Mouse (Mus musculus): ENCODE results near the gene Vdac1. TPM values are rescaled to one million over a fixed set of nuclear protein-coding genes. Genes with fewer than 3 reads are reported as not detected.
A peak's percentile ranks its signal among the peaks of the same experiment; 100 is the strongest.

Vdac1 gene
- polyA plus RNA-seq, 1 experiment from 2014 or later, result 337 TPM

- no peak overlapping the region for H3K9ac ChIP-seq (ENCODE audit: low read depth, low read length)
- no peak overlapping the region for H3K27ac ChIP-seq (ENCODE audit: low read length)
- WGBS, result 57% methylated on average over 5 of the region's 5 CpGs
- no peaks in the 10 kb centered on the region for H3K9me3 ChIP-seq (ENCODE audit: control insufficient read depth, low read length)
- H3K4me2 ChIP-seq (ENCODE audit: low read depth, low read length), result no peak overlapping the region
- no peaks in the 10 kb centered on the region for H3K27me3 ChIP-seq (replicated peaks; ENCODE audit: control insufficient read depth, insufficient read depth, low read length)
- no peaks in the 10 kb centered on the region for H3K36me3 ChIP-seq (ENCODE audit: control insufficient read depth, insufficient read depth, low read length)
- H3K4me3 ChIP-seq (ENCODE audit: low read length), result no peak overlapping the region
- ATAC-seq, result no peak
- peaks cover 3% of the 10 kb centered on the region; the same call in 1 of the 2 replicates for H3K4me1 ChIP-seq (ENCODE audit: control insufficient read depth, insufficient read depth, low read length)
Measured at GRCm38 (mm10) chr11:52419246-52419645, 58.6 kb downstream of the Vdac1 start.

- Histone ChIP-seq H3K4me3 (ENCODE audit: low read length) (no peak overlapping the region), H3K9ac (ENCODE audit: low read depth, low read length) (no peak overlapping the region), H3K4me2 (ENCODE audit: low read depth, low read length) (no peak overlapping the region), H3K4me1 (ENCODE audit: control insufficient read depth, insufficient read depth, low read length) (peaks cover 3% of the 10 kb centered on the region; the same call in 1 of the 2 replicates), H3K9me3 (ENCODE audit: control insufficient read depth, low read length) (no peaks in the 10 kb centered on the region), H3K36me3 (ENCODE audit: control insufficient read depth, insufficient read depth, low read length) (no peaks in the 10 kb centered on the region), H3K27me3 (replicated peaks; ENCODE audit: control insufficient read depth, insufficient read depth, low read length) (no peaks in the 10 kb centered on the region), H3K27ac (ENCODE audit: low read length) (no peak overlapping the region)
- 82% methylated on average over 7 of the region's 7 CpGs for WGBS
- no peak for ATAC-seq
Measured at GRCm38 (mm10) chr11:52419861-52420260, 59.2 kb downstream of the Vdac1 start.

GRCm38 (mm10) chr11:52420296-52421052 lies 59.8 kb downstream of the Vdac1 start:
- Histone ChIP-seq H3K9ac (ENCODE audit: low read depth, low read length) (no peak overlapping the region), H3K27me3 (replicated peaks; ENCODE audit: control insufficient read depth, insufficient read depth, low read length) (no peaks in the 10 kb centered on the region), H3K4me3 (ENCODE audit: low read length) (no peak overlapping the region), H3K4me2 (ENCODE audit: low read depth, low read length) (no peak overlapping the region), H3K36me3 (ENCODE audit: control insufficient read depth, insufficient read depth, low read length) (no peaks in the 10 kb centered on the region), H3K4me1 (ENCODE audit: control insufficient read depth, insufficient read depth, low read length) (peaks cover 3% of the 10 kb centered on the region; the same call in 1 of the 2 replicates), H3K9me3 (ENCODE audit: control insufficient read depth, low read length) (no peaks in the 10 kb centered on the region), H3K27ac (ENCODE audit: low read length) (no peak overlapping the region)
- 57% methylated on average over 12 of the region's 12 CpGs for WGBS
- no peak for ATAC-seq

GRCm38 (mm10) chr11:52421053-52421778 lies 60.6 kb downstream of the Vdac1 start:
- no peaks in the 10 kb centered on the region for H3K9me3 ChIP-seq (ENCODE audit: control insufficient read depth, low read length)
- H3K27me3 ChIP-seq (replicated peaks; ENCODE audit: control insufficient read depth, insufficient read depth, low read length), result no peaks in the 10 kb centered on the region
- no peaks in the 10 kb centered on the region for H3K36me3 ChIP-seq (ENCODE audit: control insufficient read depth, insufficient read depth, low read length)
- peaks cover 3% of the 10 kb centered on the region; the same call in 1 of the 2 replicates for H3K4me1 ChIP-seq (ENCODE audit: control insufficient read depth, insufficient read depth, low read length)
- no peak overlapping the region for H3K4me3 ChIP-seq (ENCODE audit: low read length)
- no peak overlapping the region for H3K9ac ChIP-seq (ENCODE audit: low read depth, low read length)
- ATAC-seq, result peak; percentile 31; the same call in 1 of the 2 replicates
- no peak overlapping the region for H3K27ac ChIP-seq (ENCODE audit: low read length)
- no peak overlapping the region for H3K4me2 ChIP-seq (ENCODE audit: low read depth, low read length)
- WGBS, result 23% methylated on average over 12 of the region's 12 CpGs

- no peak overlapping the region for H3K9ac ChIP-seq (ENCODE audit: low read depth, low read length)
- no peak for ATAC-seq
- H3K27ac ChIP-seq (ENCODE audit: low read length), result no peak overlapping the region
- H3K36me3 ChIP-seq (ENCODE audit: control insufficient read depth, insufficient read depth, low read length), result no peaks in the 10 kb centered on the region
- H3K27me3 ChIP-seq (replicated peaks; ENCODE audit: control insufficient read depth, insufficient read depth, low read length), result no peaks in the 10 kb centered on the region
- H3K4me1 ChIP-seq (ENCODE audit: control insufficient read depth, insufficient read depth, low read length), result no peaks in the 10 kb centered on the region
- 63% methylated on average over 6 of the region's 6 CpGs for WGBS
- no peaks in the 10 kb centered on the region for H3K9me3 ChIP-seq (ENCODE audit: control insufficient read depth, low read length)
- no peak overlapping the region for H3K4me2 ChIP-seq (ENCODE audit: low read depth, low read length)
- H3K4me3 ChIP-seq (ENCODE audit: low read length), result no peak overlapping the region
Measured at GRCm38 (mm10) chr11:52429440-52429839, 68.8 kb downstream of the Vdac1 start.

GRCm38 (mm10) chr11:52431594-52431993 lies 70.9 kb downstream of the Vdac1 start:
- WGBS, result 45% methylated on average over 5 of the region's 5 CpGs
- Histone ChIP-seq H3K27ac (ENCODE audit: low read length) (no peak overlapping the region), H3K4me1 (ENCODE audit: control insufficient read depth, insufficient read depth, low read length) (no peaks in the 10 kb centered on the region), H3K36me3 (ENCODE audit: control insufficient read depth, insufficient read depth, low read length) (no peaks in the 10 kb centered on the region), H3K9me3 (ENCODE audit: control insufficient read depth, low read length) (no peaks in the 10 kb centered on the region), H3K4me2 (ENCODE audit: low read depth, low read length) (no peak overlapping the region), H3K9ac (ENCODE audit: low read depth, low read length) (no peak overlapping the region), H3K4me3 (ENCODE audit: low read length) (no peak overlapping the region), H3K27me3 (replicated peaks; ENCODE audit: control insufficient read depth, insufficient read depth, low read length) (no peaks in the 10 kb centered on the region)
- ATAC-seq, result no peak

GRCm38 (mm10) chr11:52432148-52432547 lies 71.5 kb downstream of the Vdac1 start:
- Histone ChIP-seq H3K9me3 (ENCODE audit: control insufficient read depth, low read length) (no peaks in the 10 kb centered on the region), H3K4me2 (ENCODE audit: low read depth, low read length) (no peak overlapping the region), H3K4me3 (ENCODE audit: low read length) (no peak overlapping the region), H3K36me3 (ENCODE audit: control insufficient read depth, insufficient read depth, low read length) (no peaks in the 10 kb centered on the region), H3K4me1 (ENCODE audit: control insufficient read depth, insufficient read depth, low read length) (0 out of 2 replicates have a peak, but pooled peaks cover 2% of the 10 kb centered on the region), H3K27ac (ENCODE audit: low read length) (no peak overlapping the region), H3K27me3 (replicated peaks; ENCODE audit: control insufficient read depth, insufficient read depth, low read length) (no peaks in the 10 kb centered on the region), H3K9ac (ENCODE audit: low read depth, low read length) (no peak overlapping the region)
- no peak for ATAC-seq
- 85% methylated on average over 5 of the region's 5 CpGs for WGBS

GRCm38 (mm10) chr11:52433076-52433796 lies 72.6 kb downstream of the Vdac1 start:
- Histone ChIP-seq H3K36me3 (ENCODE audit: control insufficient read depth, insufficient read depth, low read length) (no peaks in the 10 kb centered on the region), H3K4me3 (ENCODE audit: low read length) (no peak overlapping the region), H3K9ac (ENCODE audit: low read depth, low read length) (no peak overlapping the region), H3K4me1 (ENCODE audit: control insufficient read depth, insufficient read depth, low read length) (0 out of 2 replicates have a peak, but pooled peaks cover 4% of the 10 kb centered on the region), H3K27ac (ENCODE audit: low read length) (no peak overlapping the region), H3K9me3 (ENCODE audit: control insufficient read depth, low read length) (no peaks in the 10 kb centered on the region), H3K27me3 (replicated peaks; ENCODE audit: control insufficient read depth, insufficient read depth, low read length) (no peaks in the 10 kb centered on the region), H3K4me2 (ENCODE audit: low read depth, low read length) (no peak overlapping the region)
- WGBS, result 66% methylated on average over 8 of the region's 8 CpGs
- no peak for ATAC-seq

GRCm38 (mm10) chr11:52433797-52434195 lies 73.1 kb downstream of the Vdac1 start:
- H3K9me3 ChIP-seq (ENCODE audit: control insufficient read depth, low read length), result no peaks in the 10 kb centered on the region
- 0 out of 2 replicates have a peak, but pooled peaks cover 4% of the 10 kb centered on the region for H3K4me1 ChIP-seq (ENCODE audit: control insufficient read depth, insufficient read depth, low read length)
- no peaks in the 10 kb centered on the region for H3K36me3 ChIP-seq (ENCODE audit: control insufficient read depth, insufficient read depth, low read length)
- no peak for ATAC-seq
- no peak overlapping the region for H3K4me3 ChIP-seq (ENCODE audit: low read length)
- no peak overlapping the region for H3K9ac ChIP-seq (ENCODE audit: low read depth, low read length)
- H3K27me3 ChIP-seq (replicated peaks; ENCODE audit: control insufficient read depth, insufficient read depth, low read length), result no peaks in the 10 kb centered on the region
- no peak overlapping the region for H3K4me2 ChIP-seq (ENCODE audit: low read depth, low read length)
- 68% methylated on average over 2 of the region's 2 CpGs for WGBS
- no peak overlapping the region for H3K27ac ChIP-seq (ENCODE audit: low read length)

All from intestine, embryonic 16.5 days (tissue).